12 mouse cellular contexts compared by ENCODE assay signal in the genomic region with DNA sequence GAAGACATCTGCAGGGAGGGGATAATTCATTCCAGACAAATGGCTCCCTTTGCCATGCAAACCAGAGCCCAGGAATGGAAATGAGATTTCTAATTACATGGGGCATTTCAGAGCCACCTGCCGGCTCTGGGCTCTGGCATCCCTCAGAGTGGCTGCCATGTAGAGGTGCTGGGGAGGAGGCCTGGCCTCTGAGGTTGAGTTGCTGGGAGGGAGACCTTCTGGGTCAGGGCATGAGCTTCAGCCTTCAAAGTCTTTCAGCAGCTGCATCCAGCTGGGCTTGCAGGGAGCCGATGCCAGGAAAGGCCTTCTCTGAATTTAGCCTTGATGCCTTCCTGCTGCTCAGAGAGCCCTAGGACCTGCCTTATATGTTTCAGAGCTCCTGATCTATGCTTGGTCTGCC.
DNase-seq lines count a peak whose midpoint lies in the region; ATAC-seq and TF ChIP-seq lines count a peak whose summit lies in the region.
"Had no signal": no experiment of that assay in that cellular context is flagged by ENCODE, and none has a peak within 500 bp of the region (broad histone marks: within the 10 kb centered on the region; RNA-seq: fewer than 3 reads in every experiment).

No protein-coding gene starts in this region.

- H3K27ac ChIP-seq in midbrain, embryonic 14.5 days (replicated peaks; ENCODE audit: low read depth, low read length): no peak overlapping the region
- H3K27ac ChIP-seq in midbrain, embryonic 13.5 days: no peak overlapping the region
- H3K27ac ChIP-seq in limb, embryonic 11.5 days (replicated peaks; ENCODE audit: low read depth, low read length): no peak overlapping the region
- H3K27ac ChIP-seq in stomach, postnatal 0 days (replicated peaks): no peak overlapping the region
- H3K27ac ChIP-seq: midbrain, embryonic 15.5 days had no signal

- 44% methylated on average over 2 of the region's 2 CpGs for WGBS in midbrain, embryonic 14.5 days
- WGBS in midbrain, embryonic 13.5 days: 50% methylated on average over 2 of the region's 2 CpGs
- 7% methylated on average over 2 of the region's 2 CpGs for WGBS in limb, embryonic 11.5 days
- 48% methylated on average over 2 of the region's 2 CpGs for WGBS in stomach, postnatal 0 days

- no peak overlapping the region for H3K4me2 ChIP-seq in midbrain, embryonic 14.5 days (ENCODE audit: low read length)
- H3K4me2 ChIP-seq in midbrain, embryonic 13.5 days (replicated peaks): no peak overlapping the region
- no peak overlapping the region for H3K4me2 ChIP-seq in limb, embryonic 11.5 days (ENCODE audit: low read depth, severe bottlenecking)
- no peak overlapping the region for H3K4me2 ChIP-seq in stomach, postnatal 0 days (replicated peaks; ENCODE audit: low read depth)
- H3K4me2 ChIP-seq: midbrain, embryonic 15.5 days had no signal

- no peaks in the 10 kb centered on the region for H3K27me3 ChIP-seq in midbrain, embryonic 14.5 days (ENCODE audit: control insufficient read depth, insufficient read depth, low read length)
- no peaks in the 10 kb centered on the region for H3K27me3 ChIP-seq in midbrain, embryonic 13.5 days
- no peaks in the 10 kb centered on the region for H3K27me3 ChIP-seq in limb, embryonic 11.5 days (ENCODE audit: control insufficient read depth, insufficient read depth, low read length)
- no peaks in the 10 kb centered on the region for H3K27me3 ChIP-seq in stomach, postnatal 0 days (ENCODE audit: control insufficient read depth, insufficient read depth, low read length)
- H3K27me3 ChIP-seq: midbrain, embryonic 15.5 days had no signal

- no peak for ATAC-seq in midbrain, embryonic 14.5 days (ENCODE audit: low FRiP score, low TSS enrichment)
- no peak for ATAC-seq in midbrain, embryonic 13.5 days
- no peak for ATAC-seq in limb, embryonic 11.5 days (ENCODE audit: insufficient number of reproducible peaks, low FRiP score, low TSS enrichment, low read depth)
- ATAC-seq in stomach, postnatal 0 days (ENCODE audit: low FRiP score, low TSS enrichment): peak; percentile 35; the same call in 1 of the 2 replicates
- ATAC-seq: midbrain, embryonic 15.5 days had no signal

- H3K4me1 ChIP-seq in midbrain, embryonic 14.5 days (ENCODE audit: control insufficient read depth, insufficient read depth, low read length): no peaks in the 10 kb centered on the region
- H3K4me1 ChIP-seq in midbrain, embryonic 13.5 days (replicated peaks): peaks cover 5% of the 10 kb centered on the region; the same call in 1 of the 2 replicates
- H3K4me1 ChIP-seq in limb, embryonic 11.5 days (ENCODE audit: control insufficient read depth, insufficient read depth, low read length): peaks cover 6% of the 10 kb centered on the region; the same call in 1 of the 2 replicates
- H3K4me1 ChIP-seq in stomach, postnatal 0 days (replicated peaks; ENCODE audit: control insufficient read depth, insufficient read depth): no peaks in the 10 kb centered on the region
- H3K4me1 ChIP-seq: midbrain, embryonic 15.5 days had no signal

- H3K9ac ChIP-seq in midbrain, embryonic 14.5 days (replicated peaks; ENCODE audit: low read length): no peak overlapping the region
- H3K9ac ChIP-seq in midbrain, embryonic 13.5 days (replicated peaks): no peak overlapping the region
- no peak overlapping the region for H3K9ac ChIP-seq in limb, embryonic 11.5 days (ENCODE audit: low read length)
- no peak overlapping the region for H3K9ac ChIP-seq in stomach, postnatal 0 days (ENCODE audit: low read length)
- H3K9ac ChIP-seq: midbrain, embryonic 15.5 days had no signal

- intact Hi-C loops in heart, postnatal 36 days (cut with DNase I): no loop called here

- no peak overlapping the region for H3K4me3 ChIP-seq in midbrain, embryonic 14.5 days (replicated peaks; ENCODE audit: low read depth, low read length)
- no peak overlapping the region for H3K4me3 ChIP-seq in midbrain, embryonic 13.5 days (replicated peaks)
- no peak overlapping the region for H3K4me3 ChIP-seq in limb, embryonic 11.5 days (ENCODE audit: low read depth, low read length)
- H3K4me3 ChIP-seq in stomach, postnatal 0 days (ENCODE audit: low read depth, low read length): no peak overlapping the region
- H3K4me3 ChIP-seq: midbrain, embryonic 15.5 days had no signal

- TF ChIP-seq CTCF in stomach, postnatal 0 days (IDR thresholded peaks at IDR 0.05; ENCODE audit: low read depth): no peak

- no peak for TF ChIP-seq EP300 in stomach, postnatal 0 days (optimal IDR thresholded peaks at IDR 0.05)

- no peaks in the 10 kb centered on the region for H3K36me3 ChIP-seq in midbrain, embryonic 14.5 days (ENCODE audit: control insufficient read depth, insufficient read depth, low read length)
- H3K36me3 ChIP-seq in midbrain, embryonic 13.5 days: no peaks in the 10 kb centered on the region
- H3K36me3 ChIP-seq in limb, embryonic 11.5 days (ENCODE audit: control insufficient read depth, insufficient read depth, low read length): no peaks in the 10 kb centered on the region
- H3K36me3 ChIP-seq in stomach, postnatal 0 days (ENCODE audit: control insufficient read depth, insufficient read depth, low read length): no peaks in the 10 kb centered on the region
- H3K36me3 ChIP-seq: midbrain, embryonic 15.5 days had no signal

- peak; percentile 2 for DNase-seq in midbrain, embryonic 14.5 days
- DNase-seq in heart, postnatal 36 days: peak; percentile 52 to 55
- DNase-seq in limb, embryonic 11.5 days (ENCODE audit: low spot score): peak; percentile 27
- no peak for DNase-seq in stomach, postnatal 0 days (ENCODE audit: low spot score)
- DNase-seq in frontal cortex, postnatal 14 days (ENCODE audit: low spot score in 2 of 2): no peak
- no peak for DNase-seq in gastrocnemius, adult 18-20 months (ENCODE audit: low spot score)
- no peak for DNase-seq in retina, embryonic 14.5 days (ENCODE audit: low spot score)
- DNase-seq: cerebellum, adult 9-10 months; left cerebral cortex, postnatal 4 days; thymus, postnatal 14 days had no signal

- H3K9me3 ChIP-seq in midbrain, embryonic 14.5 days (ENCODE audit: control insufficient read depth, low read length): no peaks in the 10 kb centered on the region
- H3K9me3 ChIP-seq in midbrain, embryonic 13.5 days: no peaks in the 10 kb centered on the region
- no peaks in the 10 kb centered on the region for H3K9me3 ChIP-seq in limb, embryonic 11.5 days (ENCODE audit: control insufficient read depth, low read length)
- no peaks in the 10 kb centered on the region; the same call in 1 of the 2 replicates for H3K9me3 ChIP-seq in stomach, postnatal 0 days (ENCODE audit: control insufficient read depth, low read length)
- H3K9me3 ChIP-seq: midbrain, embryonic 15.5 days had no signal

Comparison
In these comparisons a context has a peak if more than half of its experiments do, and no peak if none do; other contexts are left out.
1. DNase-seq: peak in midbrain, embryonic 14.5 days (single experiment), heart, postnatal 36 days (2 of 2) and limb, embryonic 11.5 days (single experiment); none in stomach, postnatal 0 days (single experiment), frontal cortex, postnatal 14 days (0 of 2), gastrocnemius, adult 18-20 months (single experiment) and retina, embryonic 14.5 days (single experiment).